Mouse (Mus musculus) kidney, postnatal 0 days (tissue): ENCODE data around the gene Mansc4. TPM values are rescaled to one million over a fixed set of nuclear protein-coding genes. Genes with fewer than 3 reads are reported as not detected.

Experiments
- ATAC-seq: fragments of 200-750 bp; cut with Nextera tagmentation; replicated peaks from 2 replicates; pipeline ENCODE4 v1.8.0; 2017; ENCODE audit warnings: low read depth, moderate number of reproducible peaks, moderate TSS enrichment, moderate library complexity; ENCODE audit not compliant: low FRiP score
- DNase-seq: peaks from one replicate; pipeline ENCODE4 v3.0.0-alpha.2; 2016; ENCODE audit warnings: low spot score
- H3K27ac ChIP-seq: fragments of 300-500 bp; sonication (generic); 2 replicates; pipeline ENCODE4 v1.5.1; 2014; ENCODE audit warnings: mild to moderate bottlenecking
- H3K27me3 ChIP-seq: fragments of 300-500 bp; sonication (generic); 2 replicates; pipeline ENCODE4 v1.6.1; 2014; ENCODE audit warnings: low read length, mixed read lengths; ENCODE audit not compliant: insufficient read depth
- H3K36me3 ChIP-seq: fragments of 300-500 bp; sonication (generic); 2 replicates; pipeline ENCODE4 v1.6.1; 2014; ENCODE audit warnings: low read length, mixed read lengths; ENCODE audit not compliant: insufficient read depth
- H3K4me1 ChIP-seq: fragments of 300-500 bp; sonication (generic); replicated peaks from 2 replicates; pipeline ENCODE4 v1.6.1; 2014; ENCODE audit warnings: antibody characterized with exemption, low read length, mixed read lengths; ENCODE audit not compliant: insufficient read depth
- H3K4me2 ChIP-seq: fragments of 300-500 bp; sonication (generic); 2 replicates; pipeline ENCODE4 v1.6.1; 2014; ENCODE audit warnings: mild to moderate bottlenecking, low read length, moderate library complexity, mixed read lengths
- H3K4me3 ChIP-seq: fragments of 300-500 bp; sonication (generic); replicated peaks from 2 replicates; pipeline ENCODE4 v1.5.1; 2014; ENCODE audit warnings: low read depth, low read length
- H3K9ac ChIP-seq: fragments of 300-500 bp; sonication (generic); 2 replicates; pipeline ENCODE4 v1.6.1; 2014; ENCODE audit warnings: low read depth, low read length
- H3K9me3 ChIP-seq: fragments of 300-500 bp; sonication (generic); replicated peaks from 2 replicates; pipeline ENCODE4 v1.6.1; 2016; ENCODE audit warnings: low read length, inconsistent platforms, mixed read lengths
- CTCF ChIP-seq: IDR thresholded peaks from 2 replicates; pipeline ENCODE4 v1.5.1; 2016; ENCODE audit warnings: antibody characterized with exemption, low read depth, mild to moderate bottlenecking, moderate library complexity
- WGBS: fragments of 180-500 bp; shearing (Covaris S2); extraction: QIAGEN DNeasy Blood & Tissue Kit; methylation state at CpG from one replicate; pipeline ENCODE4 v1.1.7; 2014; 5-methylcytosine and 5-hydroxymethylcytosine counted together
- polyA plus RNA-seq: library from polyadenylated mRNA; unstranded; fragments of >200 nt; fragmentation: Nextera tagmentation; extraction: Ambion mirVana; gene quantifications from 2 replicates; pipeline ENCODE4 v1.2.1, GENCODE M21; 2015

Mansc4 gene
- polyA plus RNA-seq, 1 experiment from 2014 or later = 3.7 TPM

GRCm38 (mm10) chr6:147032303-147032925 lies 54.4 kb downstream of the Mansc4 start, which contains the start of gene Rep15:
Rep15 (plus strand) TSS chr6:147032584.
- Histone ChIP-seq H3K4me3 (no peak within 1 kb of the TSS), H3K4me2 (no peak within 1 kb of the TSS), H3K27me3 (no peaks in the 10 kb centered on the region), H3K36me3 (peaks cover 39% of the 10 kb centered on the region), H3K9ac (no peak within 1 kb of the TSS), H3K27ac (no peak within 1 kb of the TSS), H3K4me1 (no peaks in the 10 kb centered on the region), H3K9me3 (no peaks in the 10 kb centered on the region)
- ATAC-seq = no peak
- TF ChIP-seq CTCF = no peak
- 59% methylated on average over 13 of the region's 13 CpGs for WGBS
- no peak for DNase-seq

DNA sequence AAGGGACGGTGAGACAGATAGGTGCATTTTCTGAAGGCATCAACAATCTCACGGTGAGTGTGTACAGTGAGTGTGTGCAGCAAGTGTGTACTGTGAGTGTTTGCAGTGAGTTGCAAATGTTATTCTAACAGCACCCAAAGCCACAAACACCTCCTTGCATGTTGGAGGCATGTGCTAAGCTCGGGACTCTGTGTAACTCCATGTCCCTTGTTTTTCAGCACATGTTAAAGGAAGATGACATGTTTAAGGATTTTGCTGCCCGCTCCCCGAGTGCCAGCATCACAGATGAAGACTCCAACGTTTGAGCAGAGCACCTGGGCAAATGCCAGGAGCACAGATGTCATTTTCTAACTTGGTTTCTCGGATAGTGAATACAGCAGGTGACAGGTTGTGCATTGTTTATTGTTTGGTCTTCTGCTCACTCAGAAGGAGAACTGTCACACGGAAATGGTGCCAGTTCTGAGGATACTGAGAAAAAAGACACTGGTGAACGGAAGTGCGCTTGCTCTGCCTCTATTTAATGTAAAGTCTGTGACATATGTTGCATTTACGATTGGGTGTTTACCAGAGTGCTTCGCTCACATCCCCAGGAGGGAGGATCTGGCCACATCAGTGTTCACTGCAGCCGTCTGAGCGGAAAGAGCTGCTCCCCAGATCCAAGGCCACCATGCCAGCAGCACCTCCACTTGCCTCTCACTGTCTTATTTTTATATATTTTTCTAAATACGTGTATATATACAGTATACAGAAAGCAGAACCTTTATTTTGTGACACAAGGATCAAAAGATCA lies 56.5 kb downstream of the Mansc4 start:
- 91% methylated on average over 15 of the region's 15 CpGs for WGBS
- peaks cover 49% of the 10 kb centered on the region for H3K36me3 ChIP-seq
- DNase-seq = no peak

DNA sequence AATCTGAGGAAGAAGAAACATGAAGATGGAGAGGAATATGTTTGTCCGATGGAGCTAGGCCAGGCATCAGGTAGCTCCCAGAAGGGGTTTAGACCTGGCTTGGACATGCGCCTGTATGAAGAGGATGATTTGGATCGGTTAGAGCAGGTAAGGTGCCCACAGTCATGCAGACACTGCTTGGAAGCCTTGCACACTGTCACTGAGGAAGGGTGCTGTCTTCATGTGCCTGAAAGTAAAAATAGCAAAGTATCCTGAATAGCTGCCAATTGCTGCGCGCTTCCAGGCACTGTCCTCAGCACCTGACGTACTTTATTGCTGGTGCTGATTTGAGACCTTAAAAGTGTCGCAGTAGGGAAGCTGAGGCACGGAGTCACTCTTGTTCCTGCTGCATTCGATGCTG lies 57.2 kb downstream of the Mansc4 start:
- 93% methylated on average over 9 of the region's 9 CpGs for WGBS
- TF ChIP-seq CTCF = no peak
- ATAC-seq (no peak), DNase-seq (no peak)
- no peak overlapping the region for H3K27ac ChIP-seq
- H3K4me3 ChIP-seq = no peak overlapping the region
- no peak overlapping the region for H3K9ac ChIP-seq
- H3K4me2 ChIP-seq = no peak overlapping the region
- no peaks in the 10 kb centered on the region for H3K27me3 ChIP-seq
- H3K4me1 ChIP-seq = no peaks in the 10 kb centered on the region
- no peaks in the 10 kb centered on the region for H3K9me3 ChIP-seq
- H3K36me3 ChIP-seq = peaks cover 49% of the 10 kb centered on the region

More for the DNA sequence above, 56.5 kb downstream of the Mansc4 start:
- no peak overlapping the region for H3K27ac ChIP-seq
- H3K9me3 ChIP-seq = no peaks in the 10 kb centered on the region
- no peak overlapping the region for H3K4me2 ChIP-seq
- no peaks in the 10 kb centered on the region for H3K27me3 ChIP-seq
- no peak for ATAC-seq
- no peak overlapping the region for H3K9ac ChIP-seq
- H3K4me1 ChIP-seq = no peaks in the 10 kb centered on the region
- TF ChIP-seq CTCF = no peak
- H3K4me3 ChIP-seq = no peak overlapping the region

DNA sequence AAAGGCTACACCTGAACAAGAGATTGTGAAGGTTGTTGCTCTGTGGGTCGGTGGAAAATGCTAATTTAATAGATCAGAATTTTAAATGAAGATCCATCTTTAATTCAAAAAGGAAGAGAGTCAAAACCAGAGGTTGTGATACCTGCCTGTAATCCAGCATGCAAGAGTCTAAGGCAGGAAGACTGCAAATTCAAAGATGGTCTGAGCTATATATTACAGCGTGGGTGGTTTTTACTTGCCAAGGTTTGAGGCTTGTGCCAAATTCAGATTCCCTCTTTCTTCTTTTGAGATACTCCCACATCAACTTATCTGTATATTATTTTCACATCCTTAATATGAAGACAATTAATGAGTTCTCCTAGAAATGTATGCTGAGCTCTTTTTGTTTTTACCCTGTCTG lies 58.4 kb downstream of the Mansc4 start:
- DNase-seq (no peak), ATAC-seq (no peak)
- no peaks in the 10 kb centered on the region for H3K4me1 ChIP-seq
- H3K9ac ChIP-seq = no peak overlapping the region
- no peaks in the 10 kb centered on the region for H3K9me3 ChIP-seq
- no peak for TF ChIP-seq CTCF
- peaks cover 51% of the 10 kb centered on the region for H3K36me3 ChIP-seq
- WGBS = 80% methylated on average over 2 of the region's 2 CpGs
- no peak overlapping the region for H3K4me3 ChIP-seq
- H3K27ac ChIP-seq = no peak overlapping the region
- H3K27me3 ChIP-seq = no peaks in the 10 kb centered on the region
- H3K4me2 ChIP-seq = no peak overlapping the region

Other genes with a start within 250 kb of the Mansc4 start
- not detected in 2 replicates for gene Smco2, start 236.9 kb downstream of the Mansc4 start, polyA plus RNA-seq
- 55.9 and 60.2 TPM in 2 replicates for gene Ppfibp1, start 198.5 kb downstream of the Mansc4 start, polyA plus RNA-seq
- 0.09 TPM in 1 of 2 replicates, not detected in the other for gene 1700034J05Rik, start 132.6 kb downstream of the Mansc4 start, polyA plus RNA-seq
- 0.70 and 0.84 TPM in 2 replicates for gene Rep15, start 54.4 kb downstream of the Mansc4 start, polyA plus RNA-seq
- gene Mrps35, start 44.3 kb downstream of the Mansc4 start, polyA plus RNA-seq = 132 and 139 TPM in 2 replicates
- gene Klhl42, start 4.3 kb upstream of the Mansc4 start, polyA plus RNA-seq = 5.7 and 6.0 TPM in 2 replicates
- 1.4 and 2.5 TPM in 2 replicates for gene Pthlh, start 177.2 kb upstream of the Mansc4 start, polyA plus RNA-seq